Mouse (Mus musculus) granulocyte monocyte progenitor cell, adult 5-6 weeks (primary cell): ENCODE measurements around the gene Rab34. TPM values are rescaled to one million over a fixed set of nuclear protein-coding genes. Genes with fewer than 3 reads are reported as not detected.
A peak's percentile ranks its signal among the peaks of the same experiment; 100 is the strongest.

Experiments used
- ATAC-seq: replicated peaks from 2 replicates; pipeline ENCODE4 v1.8.0; 2016; ENCODE audit warnings: mild to moderate bottlenecking, moderate TSS enrichment, inconsistent platforms; ENCODE audit not compliant: poor library complexity, severe bottlenecking
- total RNA-seq, 2 experiments: library from RNA; stranded (forward) in 1 of 2; stranded (reverse) in 1 of 2; fragments of 200-712, 200-1000 nt in 1 of 2; fragments of >200 nt in 1 of 2; fragmentation: Nextera tagmentation in 1 of 2; gene quantifications; 2 replicates each; pipeline ENCODE4 v1.2.3; 2014 to 2017

Gene Rab34
- total RNA-seq, 2 experiments from 2014 or later = 3.6 to 7.2 TPM

- no peak for ATAC-seq
Measured at GRCm38 (mm10) chr11:78164604-78164923, 23.7 kb upstream of the Rab34 start.

- ATAC-seq = peak; percentile 66
Measured at GRCm38 (mm10) chr11:78164924-78165760, 23.1 kb upstream of the Rab34 start, which contains the start of gene Traf4. Gene Traf4 (minus strand): TSS chr11:78165589.

GRCm38 (mm10) chr11:78165761-78166109 is 22.5 kb upstream of the Rab34 start:
- peak; percentile 42 for ATAC-seq

- ATAC-seq = no peak
Measured at GRCm38 (mm10) chr11:78166161-78166560, 22.1 kb upstream of the Rab34 start.

GRCm38 (mm10) chr11:78166640-78167039 is 21.6 kb upstream of the Rab34 start:
- ATAC-seq = no peak

GRCm38 (mm10) chr11:78167257-78167959 is 20.8 kb upstream of the Rab34 start:
- ATAC-seq = no peak

- ATAC-seq = peak; percentile 28
Measured at GRCm38 (mm10) chr11:78168541-78169468, 19.4 kb upstream of the Rab34 start.

GRCm38 (mm10) chr11:78170306-78170705 is 17.9 kb upstream of the Rab34 start:
- ATAC-seq = no peak

GRCm38 (mm10) chr11:78171328-78171727 is 16.9 kb upstream of the Rab34 start:
- ATAC-seq = no peak

GRCm38 (mm10) chr11:78172034-78172747 is 16.0 kb upstream of the Rab34 start:
- no peak for ATAC-seq

- ATAC-seq = no peak
Measured at GRCm38 (mm10) chr11:78172748-78173383, 15.4 kb upstream of the Rab34 start.

GRCm38 (mm10) chr11:78174506-78174905 is 13.7 kb upstream of the Rab34 start:
- no peak for ATAC-seq

- no peak for ATAC-seq
Measured at GRCm38 (mm10) chr11:78175771-78176401, 12.3 kb upstream of the Rab34 start.

- peak; percentile 56 for ATAC-seq
Measured at GRCm38 (mm10) chr11:78176402-78176862, 11.8 kb upstream of the Rab34 start, which contains the start of the genes Nek8 and Tlcd1. Gene Nek8 (minus strand): TSS chr11:78176675. Gene Tlcd1 (plus strand): TSS chr11:78176711.

- ATAC-seq = no peak
Measured at GRCm38 (mm10) chr11:78176905-78177331, 11.3 kb upstream of the Rab34 start.

GRCm38 (mm10) chr11:78177437-78177836 is 10.8 kb upstream of the Rab34 start:
- ATAC-seq = peak; percentile 45

- peak; percentile 63 for ATAC-seq
Measured at GRCm38 (mm10) chr11:78177903-78178858, 10.0 kb upstream of the Rab34 start.
